Comparison of ENCODE assay signal across 10 mouse cellular contexts in the genomic region with DNA sequence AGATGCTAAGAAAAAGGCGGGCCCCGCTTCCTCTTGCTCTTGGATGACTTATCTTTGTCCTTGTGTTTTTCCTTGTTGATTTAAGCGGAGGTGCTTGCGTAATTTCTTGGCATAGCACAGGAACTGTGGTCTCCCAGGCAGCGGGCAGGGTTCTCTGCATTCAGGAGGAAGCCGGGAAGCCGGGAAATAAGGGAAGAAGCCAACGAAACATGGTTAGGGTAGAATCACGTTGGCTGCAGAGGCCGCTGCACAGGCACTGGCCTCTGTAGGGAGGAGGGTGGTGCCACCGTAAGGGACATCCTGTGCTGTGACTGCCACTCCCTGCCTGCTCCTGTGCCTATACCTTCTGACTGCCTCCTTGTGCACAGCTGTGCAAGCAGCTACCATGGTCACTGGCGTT. TPM values are rescaled to one million over a fixed set of nuclear protein-coding genes. Genes with fewer than 3 reads are reported as not detected.
A peak's percentile ranks its signal among the peaks of the same experiment; 100 is the strongest.
DNase-seq lines count a peak whose midpoint lies in the region; ATAC-seq lines count a peak whose summit lies in the region.
"Had no signal": no experiment of that assay in that cellular context is flagged by ENCODE, and none has a peak within 500 bp of the region (broad histone marks: within the 10 kb centered on the region; RNA-seq: fewer than 3 reads in every experiment).

No protein-coding gene starts in this region.

- H3K4me3 ChIP-seq in liver, embryonic 16.5 days (ENCODE audit: low read depth, low read length) = no peak overlapping the region

- H3K9ac ChIP-seq in liver, embryonic 16.5 days (ENCODE audit: low read depth, low read length) = no peak overlapping the region

- H3K27ac ChIP-seq in liver, embryonic 16.5 days (ENCODE audit: low read length) = peak overlapping the region; percentile 4; the same call in 1 of the 2 replicates

- peak; percentile 17; the same call in 1 of the 2 replicates for ATAC-seq in liver, embryonic 16.5 days (ENCODE audit: low read depth)

- no peaks in the 10 kb centered on the region for H3K9me3 ChIP-seq in liver, embryonic 16.5 days (replicated peaks; ENCODE audit: control insufficient read depth, low read length)

- WGBS in liver, embryonic 16.5 days (ENCODE audit: insufficient replicate concordance) = 31% methylated on average over 12 of the region's 12 CpGs

- no peaks in the 10 kb centered on the region; the same call in 1 of the 2 replicates for H3K27me3 ChIP-seq in liver, embryonic 16.5 days (ENCODE audit: control insufficient read depth, insufficient read depth, low read depth, low read length)

- H3K36me3 ChIP-seq in liver, embryonic 16.5 days (ENCODE audit: control insufficient read depth, insufficient read depth) = no peaks in the 10 kb centered on the region

- intact Hi-C loops in heart, postnatal 10 days (cut with DNase I) = no loop called here

- H3K4me1 ChIP-seq in liver, embryonic 16.5 days (ENCODE audit: control insufficient read depth, low read depth, low read length) = peaks cover 8% of the 10 kb centered on the region

- peak; percentile 62 for DNase-seq in urinary bladder, postnatal 14 days (ENCODE audit: low spot score)
- DNase-seq in urinary bladder, postnatal 4 days (ENCODE audit: low spot score in 2 of 2) = no peak
- peak; percentile 55 to 57 for DNase-seq in heart, postnatal 10 days
- DNase-seq in yolk sac, embryonic 10.5 days (ENCODE audit: low spot score) = peak; percentile 55
- no peak for DNase-seq in thymus, postnatal 4 days
- no peak for DNase-seq in spleen, adult 18-20 months
- DNase-seq in retina, postnatal 1 day = no peak
- DNase-seq: cerebellum, postnatal 25 days; gastrocnemius, postnatal 25 days had no signal

- H3K4me2 ChIP-seq in liver, embryonic 16.5 days (ENCODE audit: low read depth, low read length) = no peak overlapping the region

RNA-seq across cellular contexts. Expression of gene Atp2c2, which starts 15.4 kb away (rescaled TPM):
- not detected for total RNA-seq in heart, postnatal 10 days (2021)
- 0.19 and 0.27 TPM in 2 replicates for polyA plus RNA-seq in liver, embryonic 16.5 days (2015; fragmentation: Nextera tagmentation; extraction: Ambion mirVana)

RNA-seq across cellular contexts. Expression of gene Wfdc1, which starts 49.1 kb away (rescaled TPM):
- 10 to 100 TPM; 45.0 to 47.4 TPM for total RNA-seq in heart, postnatal 10 days (2021)
- 2.3 and 2.7 TPM in 2 replicates for polyA plus RNA-seq in liver, embryonic 16.5 days (2015; fragmentation: Nextera tagmentation; extraction: Ambion mirVana)

Comparison
In these comparisons a context has a peak if more than half of its experiments do, and no peak if none do; other contexts are left out.
1. DNase-seq: peak in urinary bladder, postnatal 14 days (single experiment), heart, postnatal 10 days (2 of 2) and yolk sac, embryonic 10.5 days (single experiment); none in urinary bladder, postnatal 4 days (0 of 2), thymus, postnatal 4 days (single experiment), spleen, adult 18-20 months (0 of 2) and retina, postnatal 1 day (single experiment).